In genomic region chr1:178712189-178712873, GRCm38 (mm10) we compare ENCODE assay signal across 19 mouse cellular contexts.
DNase-seq lines count a peak whose midpoint lies in the region; ATAC-seq and TF ChIP-seq lines count a peak whose summit lies in the region.
"Had no signal": no experiment of that assay in that cellular context is flagged by ENCODE, and none has a peak within 500 bp of the region (broad histone marks: within the 10 kb centered on the region; RNA-seq: fewer than 3 reads in every experiment).

No protein-coding gene starts in this region.

- no peaks in the 10 kb centered on the region for H3K36me3 ChIP-seq in heart, postnatal 0 days (replicated peaks; ENCODE audit: control insufficient read depth, insufficient read depth, low read length)
- no peaks in the 10 kb centered on the region for H3K36me3 ChIP-seq in liver, postnatal 0 days (replicated peaks; ENCODE audit: insufficient read depth, low read length)
- H3K36me3 ChIP-seq: lung, embryonic 15.5 days had no signal

- H3K27ac ChIP-seq in heart, postnatal 0 days (ENCODE audit: low read depth), result 0 out of 2 replicates have a peak overlapping the region, but pooled peaks have one; percentile 40
- H3K27ac ChIP-seq in liver, postnatal 0 days (ENCODE audit: low read depth), result peak overlapping the region; percentile 40; the same call in 1 of the 2 replicates
- H3K27ac ChIP-seq: limb, embryonic 12.5 days; lung, embryonic 15.5 days had no signal

- no peak overlapping the region for H3K4me3 ChIP-seq in heart, postnatal 0 days (ENCODE audit: low read depth, low read length)
- no peak overlapping the region for H3K4me3 ChIP-seq in liver, postnatal 0 days (ENCODE audit: low read depth, low read length)
- H3K4me3 ChIP-seq: limb, embryonic 12.5 days; lung, embryonic 15.5 days had no signal

- no peak for ATAC-seq in heart, postnatal 0 days (ENCODE audit: insufficient read depth, low read depth)
- peak; percentile 70 for ATAC-seq in erythroid progenitor cell, adult 5-6 weeks (replicated peaks; ENCODE audit: low FRiP score, poor library complexity, severe bottlenecking)
- ATAC-seq in liver, postnatal 0 days, result peak; percentile 98
- ATAC-seq: forebrain, postnatal 0 days; hindbrain, embryonic 16.5 days; midbrain, embryonic 16.5 days had no signal

- no peak for TF ChIP-seq CTCF in heart, postnatal 0 days (IDR thresholded peaks at IDR 0.05; ENCODE audit: low read depth)
- no peak for TF ChIP-seq CTCF in liver, postnatal 0 days (IDR thresholded peaks at IDR 0.05; ENCODE audit: low read depth)

- no peak for DNase-seq in heart, postnatal 0 days (ENCODE audit: low spot score)
- no peak for DNase-seq in heart, postnatal 14 days
- peak; percentile 67 for DNase-seq in MEL-GATA-1-ER (ENCODE audit: extremely low read depth, low read depth)
- peak; percentile 22 for DNase-seq in liver, postnatal 0 days
- no peak for DNase-seq in kidney, adult 11 months
- no peak for DNase-seq in frontal cortex, postnatal 14 days (ENCODE audit: low spot score in 2 of 2)
- no peak for DNase-seq in cerebellum, adult 9-11 months
- DNase-seq: B cell, adult 2 months; cerebellum, adult 11 months; forebrain, postnatal 0 days; heart, adult 11 months; kidney, adult 9 months; kidney, postnatal 4 days had no signal

- TF ChIP-seq EP300 in heart, postnatal 0 days (IDR thresholded peaks at IDR 0.05; ENCODE audit: low read depth), result no peak
- TF ChIP-seq EP300 in liver, postnatal 0 days (IDR thresholded peaks at IDR 0.05; ENCODE audit: low read depth), result peak; percentile 96

- H3K27me3 ChIP-seq in heart, postnatal 0 days (ENCODE audit: control insufficient read depth, insufficient read depth, low read length), result no peaks in the 10 kb centered on the region
- H3K27me3 ChIP-seq in liver, postnatal 0 days (ENCODE audit: insufficient read depth, low read length), result no peaks in the 10 kb centered on the region
- H3K27me3 ChIP-seq: limb, embryonic 12.5 days; lung, embryonic 15.5 days; megakaryocyte, embryonic 14.5 days had no signal

- 49% methylated on average over 9 of the region's 9 CpGs for WGBS in heart, postnatal 0 days
- WGBS in liver, postnatal 0 days (ENCODE audit: insufficient replicate concordance), result 56% methylated on average over 9 of the region's 9 CpGs

- no peaks in the 10 kb centered on the region for H3K9me3 ChIP-seq in heart, postnatal 0 days (replicated peaks; ENCODE audit: control insufficient read depth, low read length)
- H3K9me3 ChIP-seq in liver, postnatal 0 days (ENCODE audit: low read length), result no peaks in the 10 kb centered on the region
- H3K9me3 ChIP-seq: limb, embryonic 12.5 days; lung, embryonic 15.5 days; megakaryocyte, embryonic 14.5 days had no signal

- no peak overlapping the region for H3K4me2 ChIP-seq in heart, postnatal 0 days (ENCODE audit: low read depth, low read length)
- H3K4me2 ChIP-seq in liver, postnatal 0 days (ENCODE audit: low read depth, low read length), result peak overlapping the region; percentile 29; the same call in 1 of the 2 replicates
- H3K4me2 ChIP-seq: limb, embryonic 12.5 days; lung, embryonic 15.5 days had no signal

- peaks cover 29% of the 10 kb centered on the region for H3K4me1 ChIP-seq in heart, postnatal 0 days (ENCODE audit: control insufficient read depth, insufficient read depth)
- no peaks in the 10 kb centered on the region for H3K4me1 ChIP-seq in liver, postnatal 0 days (ENCODE audit: insufficient read depth)
- H3K4me1 ChIP-seq: lung, embryonic 15.5 days; megakaryocyte, embryonic 14.5 days had no signal

- H3K9ac ChIP-seq in heart, postnatal 0 days (replicated peaks; ENCODE audit: low read depth, low read length), result no peak overlapping the region
- no peak overlapping the region for H3K9ac ChIP-seq in liver, postnatal 0 days (replicated peaks)
- H3K9ac ChIP-seq: forebrain, postnatal 0 days; limb, embryonic 12.5 days; lung, embryonic 15.5 days had no signal

- intact Hi-C loops in heart, postnatal 14 days (cut with DNase I), result no loop called here

Comparison
In these comparisons a context has a peak if more than half of its experiments do, and no peak if none do; other contexts are left out.
1. DNase-seq: peak in MEL-GATA-1-ER (single experiment) and liver, postnatal 0 days (single experiment); none in heart, postnatal 0 days (single experiment), heart, postnatal 14 days (0 of 2), kidney, adult 11 months (single experiment), frontal cortex, postnatal 14 days (0 of 2) and cerebellum, adult 9-11 months (single experiment).